Mouse (Mus musculus) limb, embryonic 15.5 days (tissue): ENCODE results near the gene Snx5. TPM values are rescaled to one million over a fixed set of nuclear protein-coding genes. Genes with fewer than 3 reads are reported as not detected.

ENCODE experiments used
- ATAC-seq: fragments of 200-750 bp; cut with Nextera tagmentation; 2 replicates; pipeline ENCODE4 v1.8.0; 2017; ENCODE audit warnings: low read depth, moderate TSS enrichment; ENCODE audit not compliant: insufficient number of reproducible peaks, low FRiP score, low TSS enrichment
- H3K27ac ChIP-seq: fragments of 300-500 bp; sonication (generic); 2 replicates; pipeline ENCODE4 v1.5.1; 2015; ENCODE audit warnings: moderate library complexity, mild to moderate bottlenecking, inconsistent platforms
- H3K27me3 ChIP-seq: fragments of 300-500 bp; sonication (generic); 2 replicates; pipeline ENCODE4 v1.6.1; 2015; ENCODE audit warnings: inconsistent platforms
- H3K36me3 ChIP-seq: fragments of 300-500 bp; sonication (generic); 2 replicates; pipeline ENCODE4 v1.6.1; 2015; ENCODE audit warnings: inconsistent platforms
- H3K4me1 ChIP-seq: fragments of 300-500 bp; sonication (generic); 2 replicates; pipeline ENCODE4 v1.6.1; 2015; ENCODE audit warnings: inconsistent platforms
- H3K4me2 ChIP-seq: fragments of 300-500 bp; sonication (generic); 2 replicates; pipeline ENCODE4 v1.6.1; 2015; ENCODE audit warnings: mild to moderate bottlenecking, inconsistent platforms
- H3K4me3 ChIP-seq: fragments of 300-500 bp; sonication (generic); 2 replicates; pipeline ENCODE4 v1.5.1; 2015; ENCODE audit warnings: mild to moderate bottlenecking, inconsistent platforms
- H3K9ac ChIP-seq: fragments of 300-500 bp; sonication (generic); 2 replicates; pipeline ENCODE4 v1.6.1; 2015; ENCODE audit warnings: inconsistent platforms
- H3K9me3 ChIP-seq: fragments of 300-500 bp; sonication (generic); 2 replicates; pipeline ENCODE4 v1.6.1; 2016; ENCODE audit warnings: inconsistent platforms
- WGBS: fragments of 180-500 bp; shearing (Covaris S2); methylation state at CpG from one replicate; pipeline ENCODE4 v1.1.7; 2015; 5-methylcytosine and 5-hydroxymethylcytosine counted together
- polyA plus RNA-seq: library from polyadenylated mRNA; unstranded; fragments of >200 nt; fragmentation: Nextera tagmentation; extraction: Ambion mirVana; gene quantifications from 2 replicates; pipeline ENCODE4 v1.2.1, GENCODE M21; 2015

The Snx5 gene
- polyA plus RNA-seq, 1 experiment from 2014 or later = 120 TPM

DNA sequence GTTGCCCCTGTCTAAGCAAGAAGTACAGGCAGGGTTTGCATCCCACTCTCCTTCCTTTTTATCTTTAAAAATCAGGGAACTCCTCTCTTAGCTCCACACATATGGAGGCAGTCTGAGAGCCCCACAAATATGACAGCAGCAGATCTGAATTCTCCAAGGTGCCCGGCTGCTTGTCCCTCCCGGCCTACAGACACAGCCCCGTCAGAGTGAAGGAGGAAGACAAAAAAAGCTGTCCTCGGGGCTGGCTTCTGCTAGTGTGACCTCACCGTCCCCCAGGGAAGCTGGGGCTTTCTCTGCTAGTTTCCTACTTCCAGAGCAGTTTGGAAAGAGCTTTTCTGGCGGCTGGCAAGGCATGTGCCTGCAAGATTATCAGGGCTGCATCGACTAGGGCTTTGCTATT, 55.5 kb downstream of the Snx5 start:
- H3K9ac ChIP-seq = no peak overlapping the region
- no peak for ATAC-seq

DNA sequence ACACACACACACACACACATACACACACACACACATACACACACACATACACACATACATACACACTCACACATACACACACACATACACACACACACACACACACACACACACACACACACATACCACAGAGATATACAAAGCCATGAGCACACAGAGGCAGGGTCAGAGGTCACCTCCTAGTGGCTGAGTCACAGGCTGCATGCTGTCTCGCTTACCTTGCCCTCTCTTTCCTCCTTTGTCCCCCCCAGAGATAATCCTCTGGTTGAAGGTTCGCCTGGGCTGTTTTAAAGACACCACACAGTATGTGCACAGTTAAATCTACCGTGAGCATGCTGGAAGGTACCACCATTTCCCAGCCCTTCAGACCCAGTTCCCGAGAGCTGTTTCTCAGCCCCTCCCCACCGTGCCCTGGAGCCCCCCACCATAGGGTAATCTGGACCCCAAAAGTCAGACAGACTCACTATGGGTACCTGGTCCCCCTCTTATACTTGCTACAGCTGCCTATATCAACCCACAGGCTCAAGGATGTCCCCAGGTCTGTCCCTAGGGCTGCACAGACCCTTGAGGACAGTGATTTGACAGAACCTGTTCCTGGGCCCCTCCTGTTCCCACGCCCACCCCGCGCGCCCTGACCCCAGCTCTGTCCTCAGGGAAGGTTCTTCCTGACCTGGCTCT, 56.1 kb downstream of the Snx5 start:
- WGBS = 72% methylated on average over 9 of the region's 9 CpGs
- no peak overlapping the region for H3K4me3 ChIP-seq
- no peaks in the 10 kb centered on the region for H3K9me3 ChIP-seq
- no peak overlapping the region for H3K4me2 ChIP-seq
- H3K36me3 ChIP-seq = no peaks in the 10 kb centered on the region
- no peak overlapping the region for H3K9ac ChIP-seq
- H3K27ac ChIP-seq = peak overlapping the region; percentile 24; the same call in 1 of the 2 replicates
- H3K27me3 ChIP-seq = no peaks in the 10 kb centered on the region
- no peak for ATAC-seq
- H3K4me1 ChIP-seq = peaks cover 11% of the 10 kb centered on the region; the same call in 1 of the 2 replicates

More for the DNA sequence above, 55.5 kb downstream of the Snx5 start:
- Histone ChIP-seq H3K4me2 (no peak overlapping the region), H3K27me3 (no peaks in the 10 kb centered on the region), H3K27ac (peak overlapping the region; percentile 24; the same call in 1 of the 2 replicates), H3K9me3 (no peaks in the 10 kb centered on the region), H3K4me1 (peaks cover 11% of the 10 kb centered on the region; the same call in 1 of the 2 replicates), H3K4me3 (no peak overlapping the region), H3K36me3 (no peaks in the 10 kb centered on the region)
- 22% methylated on average over 7 of the region's 7 CpGs for WGBS

DNA sequence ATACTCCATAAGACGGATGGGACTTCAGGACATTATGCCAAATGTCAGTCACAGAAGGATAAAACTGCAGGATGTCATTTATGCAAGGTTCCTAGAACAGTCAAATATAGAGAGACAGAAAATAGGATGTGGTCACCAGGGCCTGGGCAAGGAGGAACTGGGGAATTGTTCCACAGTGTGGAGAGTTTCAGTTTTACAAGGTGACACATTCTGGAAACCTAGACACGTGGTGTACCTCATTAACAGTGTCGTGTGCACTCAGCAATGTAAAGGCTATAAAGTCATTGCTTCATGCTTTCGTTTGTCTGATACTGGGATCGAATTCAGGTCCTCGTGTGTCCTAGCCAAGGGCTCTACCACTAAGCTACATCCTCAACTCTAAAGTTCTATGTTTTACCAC, 56.9 kb downstream of the Snx5 start:
- ATAC-seq = no peak
- Histone ChIP-seq H3K27ac (no peak overlapping the region), H3K9me3 (no peaks in the 10 kb centered on the region), H3K36me3 (no peaks in the 10 kb centered on the region), H3K4me2 (no peak overlapping the region), H3K4me3 (no peak overlapping the region), H3K27me3 (no peaks in the 10 kb centered on the region), H3K4me1 (peaks cover 11% of the 10 kb centered on the region; the same call in 1 of the 2 replicates), H3K9ac (no peak overlapping the region)
- 52% methylated on average over 6 of the region's 6 CpGs for WGBS

DNA sequence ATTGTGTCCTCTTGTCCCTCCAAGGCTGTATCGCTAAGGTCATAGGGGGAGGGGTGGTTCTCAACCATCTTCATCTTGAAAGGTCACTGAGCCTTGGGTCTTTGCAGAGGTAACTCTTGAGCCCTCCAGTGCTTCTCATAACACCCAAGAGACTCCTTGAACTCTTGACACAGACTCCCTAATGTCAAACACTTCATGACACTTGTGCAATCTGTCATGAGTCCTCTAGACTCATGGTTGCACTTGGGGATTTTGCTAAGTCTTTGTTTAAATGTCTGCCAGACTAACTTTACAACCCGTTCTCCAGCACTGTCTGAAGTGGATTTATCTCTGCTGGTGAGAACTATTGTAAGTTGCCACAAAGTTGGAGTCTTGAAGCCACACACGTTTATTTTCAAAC, 61.3 kb downstream of the Snx5 start:
- H3K4me1 ChIP-seq = no peaks in the 10 kb centered on the region
- no peaks in the 10 kb centered on the region for H3K27me3 ChIP-seq
- H3K4me3 ChIP-seq = no peak overlapping the region
- no peak overlapping the region for H3K9ac ChIP-seq
- WGBS = 84% methylated on average over 3 of the region's 3 CpGs
- H3K9me3 ChIP-seq = no peaks in the 10 kb centered on the region
- no peak overlapping the region for H3K4me2 ChIP-seq
- no peaks in the 10 kb centered on the region for H3K36me3 ChIP-seq
- ATAC-seq = no peak
- H3K27ac ChIP-seq = no peak overlapping the region

DNA sequence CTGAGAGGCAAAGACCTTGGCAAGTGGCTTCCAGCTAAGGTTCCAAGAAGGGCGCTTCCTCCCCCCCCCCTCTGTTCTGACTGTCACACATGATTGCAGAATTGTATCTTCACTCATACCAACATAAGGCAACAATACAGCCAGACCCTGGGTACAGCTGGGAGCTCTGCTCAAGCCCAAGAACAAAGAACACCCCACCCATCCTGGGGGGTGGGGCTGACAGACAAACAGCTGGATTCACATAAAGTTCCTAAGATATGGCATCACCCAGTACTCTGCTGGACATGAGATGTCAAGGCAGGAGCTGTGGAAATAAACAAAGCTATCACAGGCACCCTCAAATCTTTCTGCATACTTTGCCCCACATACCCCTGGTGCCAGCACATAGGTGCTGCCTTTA, 63.3 kb downstream of the Snx5 start:
- H3K36me3 ChIP-seq = no peaks in the 10 kb centered on the region
- no peaks in the 10 kb centered on the region for H3K9me3 ChIP-seq
- ATAC-seq = no peak
- H3K27ac ChIP-seq = no peak overlapping the region
- H3K4me3 ChIP-seq = no peak overlapping the region
- H3K4me1 ChIP-seq = peaks cover 4% of the 10 kb centered on the region; the same call in 1 of the 2 replicates
- WGBS = 83% methylated on average over 1 of the region's 1 CpGs
- no peaks in the 10 kb centered on the region for H3K27me3 ChIP-seq
- H3K4me2 ChIP-seq = no peak overlapping the region
- H3K9ac ChIP-seq = no peak overlapping the region

DNA sequence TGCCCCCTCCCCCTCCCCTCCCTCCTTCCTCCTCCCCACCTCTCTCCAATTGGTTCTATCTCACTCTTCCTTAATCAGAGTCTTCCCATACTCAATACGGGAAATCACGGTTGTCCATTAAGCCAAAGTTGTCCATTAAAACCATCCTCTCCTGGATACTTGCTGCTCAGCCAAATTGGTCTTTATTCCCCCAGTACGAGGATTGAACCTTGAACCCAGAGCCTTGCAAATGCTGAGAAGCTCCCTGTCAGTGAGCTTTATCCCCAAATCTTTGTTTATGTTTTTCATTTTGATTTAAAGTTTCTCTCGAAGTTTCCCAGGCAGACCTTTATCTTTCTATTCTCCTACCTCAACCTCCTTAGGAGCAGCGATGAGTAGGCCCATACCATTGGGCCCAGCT, 67.7 kb downstream of the Snx5 start:
- Histone ChIP-seq H3K4me3 (no peak overlapping the region), H3K36me3 (no peaks in the 10 kb centered on the region), H3K4me2 (no peak overlapping the region), H3K27ac (peak overlapping the region; percentile 65; the same call in 1 of the 2 replicates), H3K9ac (no peak overlapping the region), H3K9me3 (no peaks in the 10 kb centered on the region), H3K4me1 (peaks cover 11% of the 10 kb centered on the region), H3K27me3 (no peaks in the 10 kb centered on the region)
- WGBS = 82% methylated on average over 5 of the region's 5 CpGs
- no peak for ATAC-seq

DNA sequence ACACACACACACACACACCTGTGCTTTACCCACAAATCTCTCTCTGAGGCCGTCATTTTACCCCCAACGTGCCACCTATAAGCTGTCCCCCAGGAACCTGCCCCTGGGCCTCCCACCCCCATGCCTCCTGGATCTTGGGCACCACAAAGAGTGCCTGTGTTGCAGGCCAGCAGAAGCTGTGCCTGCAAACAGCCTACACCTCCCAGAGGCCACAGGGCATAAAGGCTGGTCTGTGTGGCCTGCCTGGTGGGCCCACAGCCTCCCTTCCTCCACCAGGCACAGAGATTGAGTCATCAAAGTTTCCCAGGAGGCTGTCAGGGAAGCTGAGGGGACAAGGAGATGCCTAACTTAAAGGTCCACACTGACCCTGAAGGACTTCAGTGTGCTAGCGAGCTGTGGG, 68.1 kb downstream of the Snx5 start:
- Histone ChIP-seq H3K27me3 (no peaks in the 10 kb centered on the region), H3K4me1 (peaks cover 13% of the 10 kb centered on the region), H3K4me2 (no peak overlapping the region), H3K4me3 (no peak overlapping the region), H3K9me3 (no peaks in the 10 kb centered on the region), H3K27ac (peak overlapping the region; percentile 65; the same call in 1 of the 2 replicates), H3K9ac (no peak overlapping the region), H3K36me3 (no peaks in the 10 kb centered on the region)
- ATAC-seq = peak; percentile 75
- WGBS = 60% methylated on average over 3 of the region's 3 CpGs

DNA sequence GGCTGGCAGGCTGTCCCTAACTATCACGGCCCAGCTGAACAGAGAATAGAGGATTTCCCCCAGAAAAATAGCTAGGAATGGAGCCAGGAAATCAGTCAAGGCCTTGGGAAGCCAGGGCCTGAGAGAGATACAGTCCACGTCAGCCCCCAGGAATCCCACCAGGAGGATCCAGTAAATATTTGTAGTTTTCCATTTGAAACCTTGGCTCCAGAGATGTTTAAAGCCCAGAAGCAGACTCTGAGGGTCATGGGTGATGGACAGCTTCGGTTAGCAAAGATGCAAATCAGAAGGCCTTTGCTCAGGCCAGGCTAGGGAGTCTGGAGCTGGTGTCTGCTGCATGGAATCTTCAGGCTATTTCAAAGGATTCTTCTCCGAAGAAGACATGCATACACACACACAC, 68.6 kb downstream of the Snx5 start:
- no peak overlapping the region for H3K4me2 ChIP-seq
- ATAC-seq = peak; percentile 14; the same call in 1 of the 2 replicates
- peaks cover 16% of the 10 kb centered on the region for H3K4me1 ChIP-seq
- WGBS = 56% methylated on average over 4 of the region's 4 CpGs
- H3K36me3 ChIP-seq = no peaks in the 10 kb centered on the region
- H3K9ac ChIP-seq = no peak overlapping the region
- H3K4me3 ChIP-seq = no peak overlapping the region
- H3K27ac ChIP-seq = peak overlapping the region; percentile 65
- no peaks in the 10 kb centered on the region for H3K9me3 ChIP-seq
- H3K27me3 ChIP-seq = no peaks in the 10 kb centered on the region

Other genes with a start within 250 kb of the Snx5 start
- gene Banf2, start 237.8 kb downstream of the Snx5 start, polyA plus RNA-seq = not detected in 2 replicates
- gene Mgme1, start 243 bp downstream of the Snx5 start, polyA plus RNA-seq = 18.7 and 19.4 TPM in 2 replicates
- 1.6 and 2.3 TPM in 2 replicates for gene Ovol2, start 61.2 kb upstream of the Snx5 start, polyA plus RNA-seq
- 40.1 and 41.8 TPM in 2 replicates for gene Kat14, start 98.1 kb upstream of the Snx5 start, polyA plus RNA-seq
- 2.3 and 3.4 TPM in 2 replicates for gene Pet117, start 98.1 kb upstream of the Snx5 start, polyA plus RNA-seq